Mouse (Mus musculus): ENCODE measurements at regions not wholly inside any gene's neighbourhood (a gene's known extent, or its start where the extent isn't known, plus 50 kb on each side); places are given as distances from the start of the nearest gene placed in this dataset.

GRCm38 (mm10) chr12:9872236-9872635 is 302.3 kb downstream of the Osr1 start:
- DNase-seq (ENCODE audit: low spot score) (peak; percentile 34), ATAC-seq (ENCODE audit: low FRiP score, low read depth) (peak; percentile 53; the same call in 1 of the 2 replicates)
- no peak for TF ChIP-seq POLR2A (IDR thresholded peaks at IDR 0.05; ENCODE audit: borderline replicate concordance, extremely low read depth, insufficient read depth, insufficient read length)
- H3K27me3 ChIP-seq (ENCODE audit: control insufficient read depth, insufficient read depth, low read length): no peaks in the 10 kb centered on the region
- H3K4me3 ChIP-seq (replicated peaks; ENCODE audit: low read length): no peak overlapping the region
- 74% methylated on average over 4 of the region's 4 CpGs for WGBS
- no peaks in the 10 kb centered on the region for H3K9me3 ChIP-seq (ENCODE audit: control insufficient read depth, low read length)
- H3K4me1 ChIP-seq (ENCODE audit: control insufficient read depth, insufficient read depth, low read length): 0 out of 2 replicates have a peak, but pooled peaks cover 2% of the 10 kb centered on the region
- H3K4me2 ChIP-seq (replicated peaks; ENCODE audit: low read depth, low read length, severe bottlenecking): no peak overlapping the region
- no peak overlapping the region for H3K27ac ChIP-seq (replicated peaks; ENCODE audit: low read depth, low read length)
- H3K36me3 ChIP-seq (ENCODE audit: control insufficient read depth, insufficient read depth, low read length): no peaks in the 10 kb centered on the region
- H3K9ac ChIP-seq (ENCODE audit: low read depth, low read length, severe bottlenecking): no peak overlapping the region

- H3K4me3 ChIP-seq (replicated peaks; ENCODE audit: low read length): no peak overlapping the region
- H3K27ac ChIP-seq (replicated peaks; ENCODE audit: low read depth, low read length): no peak overlapping the region
- TF ChIP-seq POLR2A (IDR thresholded peaks at IDR 0.05; ENCODE audit: borderline replicate concordance, extremely low read depth, insufficient read depth, insufficient read length): no peak
- ATAC-seq (ENCODE audit: low FRiP score, low read depth) (no peak), DNase-seq (ENCODE audit: low spot score) (no peak)
- no peak overlapping the region for H3K4me2 ChIP-seq (replicated peaks; ENCODE audit: low read depth, low read length, severe bottlenecking)
- WGBS: 87% methylated on average over 1 of the region's 1 CpGs
- H3K36me3 ChIP-seq (ENCODE audit: control insufficient read depth, insufficient read depth, low read length): no peaks in the 10 kb centered on the region
- no peak overlapping the region for H3K9ac ChIP-seq (ENCODE audit: low read depth, low read length, severe bottlenecking)
- H3K4me1 ChIP-seq (ENCODE audit: control insufficient read depth, insufficient read depth, low read length): 0 out of 2 replicates have a peak, but pooled peaks cover 2% of the 10 kb centered on the region
- no peaks in the 10 kb centered on the region for H3K9me3 ChIP-seq (ENCODE audit: control insufficient read depth, low read length)
- no peaks in the 10 kb centered on the region for H3K27me3 ChIP-seq (ENCODE audit: control insufficient read depth, insufficient read depth, low read length)
Measured at GRCm38 (mm10) chr12:9873214-9873613, 303.3 kb downstream of the Osr1 start.

GRCm38 (mm10) chr12:9874823-9875222 is 304.9 kb downstream of the Osr1 start:
- Histone ChIP-seq H3K4me2 (replicated peaks; ENCODE audit: low read depth, low read length, severe bottlenecking) (no peak overlapping the region), H3K27ac (replicated peaks; ENCODE audit: low read depth, low read length) (no peak overlapping the region), H3K4me3 (replicated peaks; ENCODE audit: low read length) (no peak overlapping the region), H3K27me3 (ENCODE audit: control insufficient read depth, insufficient read depth, low read length) (no peaks in the 10 kb centered on the region), H3K9ac (ENCODE audit: low read depth, low read length, severe bottlenecking) (no peak overlapping the region), H3K9me3 (ENCODE audit: control insufficient read depth, low read length) (no peaks in the 10 kb centered on the region), H3K36me3 (ENCODE audit: control insufficient read depth, insufficient read depth, low read length) (no peaks in the 10 kb centered on the region), H3K4me1 (ENCODE audit: control insufficient read depth, insufficient read depth, low read length) (0 out of 2 replicates have a peak, but pooled peaks cover 2% of the 10 kb centered on the region)
- no peak for ATAC-seq (ENCODE audit: low FRiP score, low read depth)
- WGBS: 86% methylated on average over 2 of the region's 2 CpGs
- DNase-seq (ENCODE audit: low spot score): no peak
- TF ChIP-seq POLR2A (IDR thresholded peaks at IDR 0.05; ENCODE audit: borderline replicate concordance, extremely low read depth, insufficient read depth, insufficient read length): no peak

- ATAC-seq (ENCODE audit: low FRiP score, low read depth) (peak; percentile 79), DNase-seq (ENCODE audit: low spot score) (peak; percentile 37)
- Histone ChIP-seq H3K4me3 (replicated peaks; ENCODE audit: low read length) (no peak overlapping the region), H3K4me2 (replicated peaks; ENCODE audit: low read depth, low read length, severe bottlenecking) (no peak overlapping the region), H3K9me3 (ENCODE audit: control insufficient read depth, low read length) (no peaks in the 10 kb centered on the region), H3K27ac (replicated peaks; ENCODE audit: low read depth, low read length) (no peak overlapping the region), H3K27me3 (ENCODE audit: control insufficient read depth, insufficient read depth, low read length) (no peaks in the 10 kb centered on the region), H3K36me3 (ENCODE audit: control insufficient read depth, insufficient read depth, low read length) (no peaks in the 10 kb centered on the region), H3K4me1 (ENCODE audit: control insufficient read depth, insufficient read depth, low read length) (0 out of 2 replicates have a peak, but pooled peaks cover 2% of the 10 kb centered on the region), H3K9ac (ENCODE audit: low read depth, low read length, severe bottlenecking) (no peak overlapping the region)
- WGBS: 42% methylated on average over 2 of the region's 2 CpGs
- no peak for TF ChIP-seq POLR2A (IDR thresholded peaks at IDR 0.05; ENCODE audit: borderline replicate concordance, extremely low read depth, insufficient read depth, insufficient read length)
Measured at GRCm38 (mm10) chr12:9881953-9882623, 312.2 kb downstream of the Osr1 start.

GRCm38 (mm10) chr12:9883037-9883730 is 313.3 kb downstream of the Osr1 start:
- Histone ChIP-seq H3K4me1 (ENCODE audit: control insufficient read depth, insufficient read depth, low read length) (0 out of 2 replicates have a peak, but pooled peaks cover 2% of the 10 kb centered on the region), H3K4me2 (replicated peaks; ENCODE audit: low read depth, low read length, severe bottlenecking) (no peak overlapping the region), H3K27ac (replicated peaks; ENCODE audit: low read depth, low read length) (no peak overlapping the region), H3K36me3 (ENCODE audit: control insufficient read depth, insufficient read depth, low read length) (no peaks in the 10 kb centered on the region), H3K9ac (ENCODE audit: low read depth, low read length, severe bottlenecking) (no peak overlapping the region), H3K4me3 (replicated peaks; ENCODE audit: low read length) (no peak overlapping the region), H3K9me3 (ENCODE audit: control insufficient read depth, low read length) (no peaks in the 10 kb centered on the region), H3K27me3 (ENCODE audit: control insufficient read depth, insufficient read depth, low read length) (no peaks in the 10 kb centered on the region)
- no peak for TF ChIP-seq POLR2A (IDR thresholded peaks at IDR 0.05; ENCODE audit: borderline replicate concordance, extremely low read depth, insufficient read depth, insufficient read length)
- 59% methylated on average over 1 of the region's 1 CpGs for WGBS
- no peak for DNase-seq (ENCODE audit: low spot score)
- no peak for ATAC-seq (ENCODE audit: low FRiP score, low read depth)
